Mouse (Mus musculus): ENCODE measurements at regions not wholly inside any gene's neighbourhood (a gene's known extent, or its start where the extent isn't known, plus 50 kb on each side); places are given as distances from the start of the nearest gene placed in this dataset.

DNA sequence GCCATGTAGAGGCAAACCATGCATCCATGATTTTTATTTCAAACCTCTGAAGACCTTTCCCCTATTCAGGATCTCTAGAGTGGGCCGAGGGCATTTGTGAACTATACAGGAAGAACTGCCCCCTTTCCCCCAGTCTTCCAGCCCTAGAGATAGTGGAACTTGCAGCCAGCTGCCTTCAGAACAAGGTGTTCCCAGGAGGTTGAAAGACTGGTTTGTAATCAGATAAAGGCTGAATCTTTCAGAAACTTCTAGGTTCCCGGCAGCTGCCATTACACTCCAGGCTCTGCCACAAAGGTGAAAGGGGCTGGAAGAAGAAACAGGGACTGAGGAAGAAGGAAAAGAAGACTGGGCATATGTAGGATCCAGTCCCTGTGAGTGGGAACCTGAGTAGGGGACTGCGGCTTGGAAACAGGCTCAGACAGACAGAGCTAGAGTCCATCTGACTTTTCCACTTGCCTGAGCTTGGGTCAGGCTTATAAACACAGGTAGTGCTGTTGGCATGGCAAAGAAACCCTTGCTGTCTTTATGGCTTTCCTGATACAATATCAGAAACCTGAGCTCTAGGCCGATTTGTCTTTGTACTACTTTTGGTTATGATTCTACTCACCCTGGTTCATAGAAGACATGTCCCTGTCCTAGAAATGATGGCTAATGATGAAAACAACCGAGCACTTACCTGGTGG, 1153.9 kb upstream of the A1bg start:
- TF ChIP-seq POLR2A (IDR thresholded peaks at IDR 0.05; ENCODE audit: low read depth, low read length) (no peak), CTCF (IDR thresholded peaks at IDR 0.05; ENCODE audit: extremely low read depth, insufficient read length, insufficient replicate concordance, low read depth, low read length) (no peak)

Measured in small intestine, adult 2 months (tissue).